Mouse (Mus musculus) cerebral cortex, adult 2 months (tissue): ENCODE measurements around the gene Dph5.

Experiments used
- WGBS: fragments of 180-500 bp; shearing (Covaris S2); methylation state at CpG from one replicate; pipeline ENCODE4 v1.1.7; 2018; 5-methylcytosine and 5-hydroxymethylcytosine counted together

Gene Dph5

DNA sequence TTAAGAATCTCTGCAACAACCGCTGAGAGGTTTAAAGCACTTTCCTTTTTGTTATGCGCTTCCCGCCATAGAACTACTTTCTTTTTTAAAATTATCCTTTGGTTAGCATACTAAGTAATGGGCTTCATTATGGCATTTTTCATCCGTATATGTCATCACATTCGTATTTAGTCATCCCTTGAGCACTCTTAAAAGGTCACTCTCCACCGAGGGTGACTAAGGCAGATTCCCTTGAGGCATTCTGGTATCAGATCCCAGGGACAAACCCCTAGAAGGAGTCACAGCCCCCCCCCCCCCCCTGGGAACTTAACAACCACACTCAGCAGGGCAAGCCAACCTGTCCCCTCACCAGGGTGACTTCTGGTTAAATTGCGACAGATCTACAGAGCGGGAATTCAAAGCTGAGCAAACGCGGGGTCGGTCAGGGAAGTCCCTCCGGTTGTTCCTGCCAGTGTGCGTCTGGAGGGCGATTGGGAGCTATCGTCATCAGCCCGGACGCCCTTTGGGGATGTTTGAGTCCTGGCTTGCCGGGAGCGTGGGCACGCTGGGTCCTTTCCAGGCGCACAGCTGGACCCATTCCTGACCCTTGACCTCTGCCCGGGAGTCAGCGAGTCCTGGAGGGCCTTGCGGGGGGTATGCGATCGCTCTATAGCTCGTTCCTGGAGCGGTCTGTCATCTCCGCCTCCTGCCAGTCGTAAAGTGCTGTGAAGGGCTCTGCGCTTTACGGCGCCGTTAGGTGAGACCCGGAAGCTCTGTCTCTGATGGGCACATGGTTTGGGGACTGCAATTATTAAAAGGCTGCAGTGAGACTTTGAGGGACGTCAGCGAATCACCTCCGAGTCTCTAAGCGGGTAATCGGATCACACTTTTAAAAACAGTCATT, at the start of gene Dph5:
TSS of gene Dph5 (plus strand) at position 411 of the 883 bp plus-strand sequence.
- WGBS, result under 1% methylated on average over 40 of the region's 40 CpGs

DNA sequence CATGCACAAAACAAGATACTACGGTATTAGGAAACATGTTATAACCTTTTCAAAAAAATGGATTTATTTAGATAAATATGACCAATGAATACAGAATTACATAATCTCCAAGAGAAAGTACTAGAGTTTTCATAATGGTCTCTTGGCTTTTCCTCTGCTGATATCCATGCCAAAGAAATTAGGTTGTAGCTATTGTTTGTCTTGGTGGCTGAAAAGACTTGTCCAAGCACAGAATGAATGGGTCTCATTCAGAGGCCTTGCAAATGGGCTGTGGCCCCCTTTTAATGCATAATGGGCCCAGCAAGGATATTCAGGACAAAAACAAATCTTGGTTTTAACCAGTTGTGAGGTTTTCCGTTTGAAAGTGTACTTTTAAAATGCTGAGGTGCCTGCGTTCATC, 43.1 kb upstream of the Dph5 start:
- whole genome bisulfite sequencing, result 67% methylated on average over 3 of the region's 3 CpGs

DNA sequence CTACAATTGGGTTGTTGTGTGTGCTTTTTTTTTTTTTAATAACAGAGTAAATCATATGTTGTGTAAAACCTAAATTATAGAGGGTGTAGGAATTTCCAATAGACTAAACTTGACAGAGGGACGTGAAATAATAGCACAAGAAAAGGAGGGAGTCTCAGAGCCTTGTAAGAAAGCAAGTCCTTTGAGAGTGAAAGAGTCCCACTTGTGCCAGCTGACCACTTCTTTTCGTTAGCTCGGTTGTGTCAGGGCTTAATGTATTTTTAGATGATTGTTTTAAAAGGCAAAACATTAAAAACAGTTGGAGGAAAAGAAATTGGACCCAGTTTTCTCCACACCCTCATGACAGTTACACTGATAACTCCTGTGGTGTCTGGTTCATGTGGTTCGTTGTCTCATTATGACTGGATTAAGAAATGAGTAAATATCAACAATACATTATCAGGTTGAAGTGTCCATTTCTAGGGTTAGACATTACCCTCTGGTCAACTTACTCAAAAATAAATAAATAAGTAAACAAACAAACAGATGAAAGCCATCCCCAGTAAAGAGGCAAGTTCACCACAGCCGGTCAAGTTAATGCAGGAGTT, 42.5 kb upstream of the Dph5 start:
- 70% methylated on average over 5 of the region's 5 CpGs for WGBS

DNA sequence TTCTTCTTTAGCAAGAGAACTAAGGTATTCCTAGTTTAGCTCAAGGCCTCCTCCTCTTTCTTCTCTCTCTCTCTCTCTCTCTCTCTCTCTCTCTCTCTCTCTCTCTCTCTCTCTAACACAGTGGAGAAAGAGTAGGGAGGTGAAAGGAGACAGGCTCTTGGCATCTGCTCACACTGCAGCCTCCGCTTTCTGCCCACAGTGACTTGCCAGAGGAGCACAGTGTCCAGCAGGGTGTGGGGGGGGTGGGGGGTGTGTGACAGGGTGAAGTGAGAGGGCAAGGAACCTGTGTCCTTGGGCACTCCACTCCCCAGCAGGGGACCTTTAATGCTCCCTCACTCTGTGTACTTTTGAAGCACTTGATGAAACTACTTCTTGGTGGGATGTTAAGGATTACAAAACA, 41.9 kb upstream of the Dph5 start:
- WGBS, result 81% methylated on average over 1 of the region's 1 CpGs

DNA sequence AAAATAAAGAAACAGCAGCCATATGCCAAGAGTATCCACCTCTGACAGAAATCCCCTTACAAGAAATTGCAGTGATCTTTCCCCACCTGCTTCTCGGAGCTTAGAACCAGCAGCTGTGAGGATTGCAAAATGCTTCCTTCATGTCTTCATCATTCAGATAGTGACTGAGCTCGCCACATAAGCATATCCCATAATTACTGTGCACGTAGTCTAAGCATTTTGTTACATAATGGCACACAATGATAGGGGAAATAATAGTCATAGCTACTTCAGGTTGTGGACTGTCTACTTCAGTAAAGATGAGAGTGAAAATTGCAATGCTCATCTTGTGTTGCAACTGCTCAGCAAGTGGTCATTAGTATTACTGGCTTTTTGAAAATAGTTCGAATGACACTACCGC, 41.5 kb upstream of the Dph5 start:
- WGBS, result 86% methylated on average over 5 of the region's 5 CpGs

DNA sequence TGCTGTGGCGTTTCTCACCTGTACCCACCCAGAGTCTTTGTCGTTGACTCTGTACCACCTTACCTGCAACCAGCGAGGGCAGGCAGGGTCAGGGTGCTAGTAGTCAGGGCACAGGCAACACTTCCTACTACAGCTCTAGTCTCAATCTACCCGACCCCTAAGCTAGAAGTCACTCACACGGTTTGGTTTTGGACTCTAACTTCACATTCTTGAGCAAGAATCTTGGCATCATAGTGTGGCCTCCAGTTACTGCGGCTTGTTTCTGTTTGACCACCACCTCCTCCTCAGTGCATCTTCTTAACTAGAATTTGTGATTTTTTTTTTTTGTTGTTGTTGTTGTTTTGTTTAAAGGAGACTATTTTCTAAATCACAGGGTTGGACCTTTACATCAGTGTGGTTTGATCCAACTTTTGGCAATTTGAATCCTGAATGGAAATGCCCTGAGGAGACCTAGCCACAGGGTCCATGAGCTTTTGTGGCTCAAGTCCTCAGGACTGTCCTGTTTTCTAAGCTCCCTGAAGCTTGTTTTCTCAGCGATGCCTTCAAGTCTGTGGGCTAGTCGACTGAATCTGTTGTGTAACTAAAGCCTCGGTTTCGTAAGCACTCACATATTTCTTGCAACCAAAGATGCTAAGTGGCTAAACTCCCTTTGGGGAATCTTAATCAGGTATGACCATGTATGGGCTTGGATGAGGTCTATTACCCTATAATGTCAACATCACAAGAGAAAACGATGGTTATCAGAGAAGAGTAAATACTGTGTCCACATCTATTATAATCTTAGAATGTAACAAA, 38.8 kb upstream of the Dph5 start:
- 84% methylated on average over 11 of the region's 11 CpGs for WGBS

DNA sequence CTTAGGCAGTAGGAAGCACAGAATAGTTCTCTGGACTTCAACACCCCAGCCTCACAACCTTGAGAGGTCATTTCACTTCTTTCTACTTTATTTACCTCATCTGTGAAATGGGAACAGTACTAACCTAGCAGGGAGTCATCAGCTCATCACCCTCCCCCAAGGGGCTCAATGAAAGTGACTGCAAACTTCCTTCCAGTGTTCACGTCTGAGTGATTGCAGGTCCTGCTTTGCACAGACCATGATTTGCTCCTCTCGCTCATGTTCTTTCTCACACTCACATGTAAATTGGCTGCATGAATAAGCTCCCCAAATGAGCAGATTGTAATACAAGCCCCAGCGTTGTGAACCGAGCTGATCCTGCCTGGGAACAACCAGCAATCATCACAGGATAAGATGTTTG, 36.7 kb upstream of the Dph5 start:
- 63% methylated on average over 4 of the region's 4 CpGs for WGBS

DNA sequence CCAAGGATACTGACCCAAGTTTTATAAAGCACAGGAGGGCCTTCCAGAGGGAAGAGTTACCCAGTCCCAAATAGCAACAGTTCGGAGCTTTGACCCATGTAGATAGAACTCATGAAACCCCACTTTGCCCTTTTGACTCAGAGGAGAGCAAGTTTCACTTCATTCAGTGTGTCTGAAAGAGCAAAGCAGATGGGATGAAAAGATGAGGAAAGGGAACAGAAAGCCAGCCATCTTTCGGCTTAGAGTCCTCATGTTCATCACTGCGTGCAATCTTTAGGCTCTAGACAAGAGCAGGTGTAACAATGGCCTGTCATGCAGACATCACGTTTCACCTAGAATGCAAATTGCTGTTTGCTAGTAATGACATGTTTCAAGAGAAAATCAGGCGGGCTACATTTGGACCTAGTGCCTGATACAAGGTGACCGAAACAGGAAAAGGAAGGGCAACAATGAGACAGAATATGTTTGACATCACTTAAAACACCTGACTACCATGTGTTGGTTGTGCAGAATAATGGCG, 32.9 kb upstream of the Dph5 start:
- WGBS, result 93% methylated on average over 7 of the region's 7 CpGs

DNA sequence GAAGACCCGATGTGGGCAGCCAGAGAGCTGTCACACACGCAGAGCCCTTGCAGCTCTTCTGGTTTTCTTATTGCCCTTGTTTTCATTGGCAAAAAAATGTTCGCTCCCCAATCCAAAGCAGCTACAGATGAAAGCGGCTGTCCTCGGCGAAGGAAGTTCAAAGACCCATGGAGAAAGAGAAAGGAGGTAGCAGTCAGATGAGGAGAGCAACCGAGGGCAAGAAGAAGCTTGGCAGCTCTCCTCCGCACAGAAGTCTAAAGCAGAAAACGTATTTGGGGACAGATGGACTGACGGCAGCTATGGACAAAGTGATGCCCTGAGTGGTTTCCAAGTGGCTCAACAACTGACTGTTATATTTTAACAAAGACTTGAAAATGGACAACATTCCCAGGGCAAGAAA, 32.1 kb upstream of the Dph5 start:
- WGBS, result 33% methylated on average over 10 of the region's 10 CpGs

DNA sequence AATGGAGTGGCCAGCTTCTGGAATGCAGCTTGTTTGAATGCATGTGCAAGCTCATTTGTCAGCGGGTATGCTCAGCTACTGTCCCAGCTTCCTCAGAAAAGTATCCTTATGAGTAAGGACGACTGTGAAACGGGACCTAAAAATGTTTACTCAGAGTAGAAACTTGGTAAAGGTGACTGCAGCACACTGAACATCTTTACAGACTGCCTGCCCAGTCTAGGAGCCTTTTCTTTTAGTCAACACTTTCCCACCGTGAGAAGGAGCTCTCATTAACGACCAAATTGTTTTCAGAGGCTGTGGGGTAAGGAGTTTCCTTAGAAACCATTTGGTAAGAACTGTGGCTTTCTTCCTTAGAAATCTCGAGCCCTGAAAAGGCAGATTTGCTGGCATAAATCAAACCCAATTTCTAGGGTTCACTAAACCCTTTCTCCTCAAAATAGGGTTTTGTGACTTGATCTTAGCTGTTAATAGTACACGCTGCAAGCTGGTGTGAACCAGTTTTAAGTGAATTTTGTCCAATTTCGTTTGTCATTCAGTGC, 31.1 kb upstream of the Dph5 start:
- WGBS, result 23% methylated on average over 8 of the region's 8 CpGs

DNA sequence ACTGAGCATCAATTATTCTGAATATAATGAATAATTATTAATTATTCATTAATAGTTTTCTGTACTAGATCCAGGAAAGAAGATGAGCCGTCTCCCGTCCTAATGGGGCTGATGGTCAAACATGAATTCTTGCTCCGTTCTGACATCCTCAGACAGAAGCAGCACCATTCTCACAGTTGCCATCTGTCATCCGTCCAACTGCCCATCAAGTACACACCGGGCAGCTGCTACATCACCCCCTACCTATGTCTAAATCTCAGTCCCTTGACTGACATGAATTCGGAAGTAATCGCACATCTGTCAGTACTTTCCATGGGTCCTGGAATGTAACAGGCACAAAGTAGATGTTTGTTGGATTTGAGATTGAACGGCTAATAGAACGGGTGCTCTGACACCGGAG, 30.2 kb upstream of the Dph5 start:
- 47% methylated on average over 10 of the region's 10 CpGs for WGBS

DNA sequence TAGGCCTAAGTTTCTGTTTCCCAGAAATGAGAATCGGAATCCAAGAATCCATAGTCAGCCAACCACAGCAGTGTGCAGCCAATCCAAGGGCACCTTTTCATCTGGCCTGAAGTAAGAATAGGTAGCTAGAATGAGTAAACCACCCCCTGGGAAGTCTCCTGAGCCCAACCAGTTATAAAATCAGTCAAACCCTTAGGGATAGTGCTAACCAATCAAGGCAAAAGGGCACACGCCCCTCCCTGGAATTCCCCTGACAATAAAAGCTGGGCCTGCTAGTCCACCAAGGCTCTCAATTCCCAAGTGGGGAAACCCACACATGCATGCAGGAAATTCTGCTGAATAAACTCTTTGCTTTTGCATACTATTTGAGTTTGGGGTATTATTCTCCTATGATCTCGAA, 28.8 kb upstream of the Dph5 start:
- 92% methylated on average over 3 of the region's 3 CpGs for WGBS

DNA sequence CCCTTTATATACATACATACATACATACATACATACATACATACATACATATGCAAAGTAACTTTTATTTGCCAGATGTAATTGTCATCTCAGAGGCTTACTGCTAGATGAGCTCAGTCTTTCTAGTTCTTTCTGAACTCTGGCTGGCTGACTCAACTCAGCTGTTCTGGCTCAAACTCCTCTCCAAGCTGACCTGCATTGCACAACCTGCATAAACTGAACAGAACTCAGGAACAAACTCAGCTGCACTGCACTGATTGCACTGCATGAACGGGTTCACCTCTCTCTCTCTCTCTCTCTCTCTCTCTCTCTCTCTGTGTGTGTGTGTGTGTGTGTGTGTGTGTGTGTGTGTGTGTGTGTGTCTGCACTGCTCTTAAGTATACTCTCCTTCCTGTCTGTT, 26.9 kb upstream of the Dph5 start:
- 74% methylated on average over 1 of the region's 1 CpGs for WGBS

DNA sequence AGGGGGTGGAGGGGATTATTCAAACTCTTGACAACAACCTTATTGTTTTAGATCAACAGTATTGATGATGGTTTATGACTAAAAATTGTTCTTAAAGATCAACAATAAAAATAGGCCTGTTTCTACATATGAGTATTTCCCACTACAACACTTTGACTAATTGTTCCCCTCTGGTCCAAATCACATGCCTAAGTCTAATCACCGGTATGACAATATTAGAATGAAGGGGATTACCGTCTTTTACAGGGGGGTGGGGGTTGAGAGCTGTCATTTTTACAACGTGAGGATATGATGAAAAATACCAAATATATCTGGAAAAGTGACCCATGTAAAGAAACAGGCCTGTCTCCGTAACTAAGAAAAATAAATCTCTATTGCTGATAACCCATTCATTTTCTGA, 24.1 kb upstream of the Dph5 start:
- 81% methylated on average over 4 of the region's 4 CpGs for WGBS

DNA sequence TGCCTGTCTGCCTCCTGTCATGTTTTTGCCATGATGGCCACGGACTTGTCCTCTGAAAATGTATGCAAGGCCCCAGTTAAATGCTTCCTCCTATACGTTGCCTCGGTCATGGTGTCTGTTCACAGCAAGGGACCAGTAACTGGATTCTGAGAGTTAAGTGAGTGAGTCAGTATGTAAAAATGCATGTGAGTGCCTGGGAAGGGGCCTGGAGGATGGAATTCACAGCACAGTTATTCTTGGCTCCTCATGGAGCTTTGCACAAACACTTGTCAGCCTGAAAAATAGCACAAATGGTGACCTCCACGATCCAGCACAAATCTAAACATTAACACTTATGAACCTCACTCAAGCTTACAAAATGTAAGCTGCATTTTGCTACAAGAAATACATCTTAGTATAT, 20.5 kb upstream of the Dph5 start:
- WGBS, result 71% methylated on average over 4 of the region's 4 CpGs

DNA sequence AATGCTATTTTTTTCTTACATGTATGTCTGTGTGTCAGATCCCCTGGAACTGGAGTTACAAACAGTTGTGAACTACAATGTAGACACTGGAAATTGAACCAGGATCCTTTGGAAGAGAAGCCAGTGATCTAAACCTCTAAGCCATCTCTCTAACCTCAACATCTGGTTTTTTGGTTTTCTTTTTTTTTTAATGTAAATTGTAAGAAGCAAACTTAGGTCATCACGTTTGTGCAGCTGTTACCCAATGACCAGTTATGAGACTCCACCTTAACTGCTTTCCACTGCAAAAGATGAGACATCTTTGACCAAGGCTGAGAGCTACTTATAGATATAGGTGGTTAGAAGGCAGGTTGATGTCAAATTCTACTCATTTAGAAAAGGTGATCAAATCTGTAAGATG, 19.7 kb upstream of the Dph5 start:
- 82% methylated on average over 1 of the region's 1 CpGs for WGBS

DNA sequence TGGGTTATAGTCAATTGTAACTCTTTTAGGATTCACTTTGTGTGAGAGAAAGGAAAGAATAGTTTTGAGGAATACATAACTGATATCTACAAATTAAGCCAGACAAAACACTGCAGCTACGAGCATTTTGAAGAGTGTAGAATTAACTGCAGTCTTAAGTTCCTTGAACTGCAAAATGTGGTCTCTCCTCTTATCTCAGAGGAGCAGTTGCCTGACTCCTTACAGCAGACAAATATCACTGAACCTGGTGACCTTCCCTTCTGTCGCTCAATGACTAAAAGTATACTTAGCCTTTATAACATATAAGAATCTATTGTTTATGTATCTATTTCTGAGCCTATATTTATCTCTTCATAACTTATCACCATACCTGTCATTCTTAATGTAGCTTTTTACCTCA, 18.3 kb upstream of the Dph5 start:
- WGBS, result 87% methylated on average over 2 of the region's 2 CpGs

DNA sequence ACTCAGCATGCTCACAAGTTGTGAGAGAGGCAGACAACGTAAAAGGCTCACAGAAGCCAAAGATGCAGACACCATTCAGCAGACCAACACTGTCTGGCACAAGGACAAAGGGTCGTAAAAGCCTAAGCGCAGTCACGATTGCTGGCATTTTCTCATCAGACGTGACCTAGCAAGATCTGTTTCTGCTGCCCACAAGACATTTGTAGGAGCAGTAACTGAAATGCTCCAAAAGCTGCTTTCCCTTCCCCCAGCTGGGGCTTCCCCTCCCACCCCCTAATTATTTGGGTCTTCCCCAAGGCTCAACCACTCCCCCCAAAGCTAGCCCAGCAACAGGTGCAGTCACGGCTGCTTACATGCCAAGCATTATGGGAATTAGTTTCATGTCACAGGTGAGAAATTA, 12.1 kb upstream of the Dph5 start:
- 53% methylated on average over 6 of the region's 6 CpGs for WGBS

DNA sequence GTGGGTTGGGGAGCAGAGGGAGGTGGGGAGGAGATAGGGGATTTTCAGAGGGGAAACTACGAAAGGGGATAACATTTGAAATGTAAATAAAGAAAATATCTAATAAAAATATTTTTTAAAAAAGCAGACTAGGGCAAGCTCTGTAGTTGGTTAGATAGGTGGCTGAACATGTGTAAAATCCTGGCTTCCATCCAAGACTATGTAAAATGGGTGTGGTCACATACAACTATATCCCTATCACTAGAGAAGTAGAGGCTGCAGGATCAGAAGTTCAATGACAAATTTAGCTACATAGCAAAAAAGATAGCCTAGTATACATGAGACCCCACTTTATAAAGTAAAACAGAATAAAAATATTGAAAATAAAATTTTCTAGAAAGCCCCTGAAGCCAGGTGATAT, 10.5 kb upstream of the Dph5 start:
- WGBS, result 97% methylated on average over 1 of the region's 1 CpGs

DNA sequence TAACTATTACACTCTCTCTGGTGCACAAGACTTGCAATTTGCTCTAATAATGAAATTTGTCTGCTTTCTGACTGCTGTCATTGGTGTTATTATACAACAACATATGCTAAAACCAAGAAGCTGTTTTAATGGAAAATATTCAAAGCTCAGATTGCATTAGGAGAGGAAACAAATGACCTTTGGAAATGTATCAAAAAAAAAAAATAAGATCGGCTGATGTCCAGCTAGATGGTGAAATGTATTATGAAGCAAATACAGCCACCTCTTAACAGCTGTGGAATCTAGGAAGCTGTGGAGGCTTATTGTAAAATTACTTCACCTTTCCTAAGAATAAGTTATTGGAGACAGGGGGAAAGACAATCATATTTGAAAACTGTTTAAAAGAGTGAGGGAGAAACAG, 3.6 kb upstream of the Dph5 start:
- WGBS, result 76% methylated on average over 1 of the region's 1 CpGs

DNA sequence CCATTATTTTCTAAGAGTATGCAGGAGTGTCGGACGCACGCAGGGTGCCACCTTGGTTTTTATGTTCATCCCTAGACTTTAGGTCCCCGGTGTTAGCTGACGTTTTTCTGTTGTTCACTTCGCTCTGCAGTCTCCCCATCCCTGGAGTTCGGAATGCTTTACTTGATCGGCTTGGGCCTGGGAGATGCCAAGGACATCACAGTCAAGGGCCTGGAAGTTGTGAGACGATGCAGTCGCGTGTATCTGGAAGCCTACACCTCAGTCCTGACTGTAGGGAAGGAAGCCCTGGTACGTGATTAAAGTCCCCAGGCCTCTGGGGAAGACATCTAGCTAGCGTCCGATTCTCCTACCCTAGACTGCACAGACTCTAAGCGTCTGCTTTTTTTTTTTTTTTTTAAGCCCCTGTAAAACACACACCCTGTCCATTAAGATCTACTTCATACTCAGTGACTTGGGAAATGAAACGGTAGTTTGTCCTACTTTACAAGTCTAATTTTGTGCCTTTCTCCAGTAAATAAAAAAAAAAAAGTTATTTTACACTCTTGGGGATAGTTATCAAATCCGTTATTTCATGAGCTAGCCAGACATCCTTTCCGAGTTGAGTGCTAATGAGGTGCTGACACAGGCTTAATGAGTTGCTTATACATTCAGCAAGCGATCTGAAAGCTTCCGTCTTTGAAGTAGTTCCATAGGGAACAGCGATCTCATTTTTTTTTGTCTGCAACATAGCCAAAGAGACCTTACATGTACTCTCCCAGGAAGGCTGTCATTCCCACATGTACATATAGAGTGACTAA, 871 bp downstream of the Dph5 start:
- WGBS, result under 1% methylated on average over 21 of the region's 21 CpGs
